Mouse (Mus musculus) kidney, adult 2 months (tissue): ENCODE results near the gene Lrrc42.

Experiments used
- CTCF ChIP-seq: fragments of 200-500 bp; conservative IDR thresholded peaks from 2 replicates; pipeline ENCODE4 v1.5.1; 2011; ENCODE audit warnings: low read depth, mild to moderate bottlenecking, control low read depth, low read length, moderate library complexity, mixed read lengths; ENCODE audit not compliant: insufficient read depth, insufficient read length
- POLR2A ChIP-seq: fragments of 200-500 bp; IDR thresholded peaks from one replicate; pipeline ENCODE4 v1.6.1; 2011; ENCODE audit warnings: low read depth, low read length, control low read depth

GRCm38 (mm10) chr4:107287517-107287916 is 34.2 kb upstream of the Lrrc42 start:
- TF ChIP-seq CTCF (no peak), POLR2A (no peak)
